Mouse (Mus musculus): ENCODE measurements around the gene Rps24. TPM values are rescaled to one million over a fixed set of nuclear protein-coding genes. Genes with fewer than 3 reads are reported as not detected.
"Not testable (repeated sequence)": the region's sequence is repeated elsewhere in the genome, so short reads cannot be mapped to it uniquely, and the experiment has no call there.

Gene Rps24
- polyA plus RNA-seq (2012; ENCODE audit: insufficient read depth, insufficient read length, missing spikeins) = 1,692 and 1,959 TPM in 2 replicates

DNA sequence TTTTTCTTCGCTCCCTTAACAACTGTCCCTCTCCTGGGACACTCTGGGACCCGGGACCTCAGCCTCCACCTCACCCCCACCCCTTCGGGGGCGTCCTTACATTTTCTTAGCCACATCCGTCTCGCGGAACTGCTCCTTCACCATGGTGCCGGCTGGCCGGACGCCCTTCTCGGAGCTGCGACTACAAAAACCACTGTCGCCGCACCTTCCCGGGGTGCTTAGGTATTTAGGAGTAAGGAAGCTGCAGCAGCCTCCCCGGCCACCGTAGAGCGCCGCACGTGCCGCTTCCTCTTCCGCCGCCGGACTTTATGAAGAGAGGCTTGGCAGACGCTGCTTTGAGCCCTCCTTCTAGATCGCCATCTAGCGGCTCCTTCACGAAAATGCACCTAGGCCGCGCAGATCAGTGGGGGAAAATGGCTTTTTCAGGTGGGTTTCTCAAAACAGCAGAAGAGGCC is at the start of gene Rps24, which contains the start of gene Polr3a:
TSS of gene Rps24 (plus strand) at position 353 of the 455 bp plus-strand sequence.
TSS of gene Polr3a (minus strand) at position 286 of the 455 bp plus-strand sequence.
- 0 out of 2 replicates have a peak within 1 kb of the TSS, but pooled peaks have one; percentile 48 for H3K27ac ChIP-seq (replicated peaks; ENCODE audit: low read depth, low read length)
- peaks cover 8% of the 10 kb centered on the region for H3K4me1 ChIP-seq (ENCODE audit: control insufficient read depth, insufficient read depth, insufficient read length, low read length)
- peak within 1 kb of the TSS; percentile 89 for H3K4me3 ChIP-seq (ENCODE audit: insufficient read depth, low read depth, low read length)

- not testable (repeated sequence) for H3K4me1 ChIP-seq (ENCODE audit: control insufficient read depth, insufficient read depth, insufficient read length, low read length); H3K27ac ChIP-seq (replicated peaks; ENCODE audit: low read depth, low read length); H3K4me3 ChIP-seq (ENCODE audit: insufficient read depth, low read depth, low read length)
These were observed 43.4 kb upstream of the Rps24 start for GRCm38 (mm10) chr14:24443529-24443928.

DNA sequence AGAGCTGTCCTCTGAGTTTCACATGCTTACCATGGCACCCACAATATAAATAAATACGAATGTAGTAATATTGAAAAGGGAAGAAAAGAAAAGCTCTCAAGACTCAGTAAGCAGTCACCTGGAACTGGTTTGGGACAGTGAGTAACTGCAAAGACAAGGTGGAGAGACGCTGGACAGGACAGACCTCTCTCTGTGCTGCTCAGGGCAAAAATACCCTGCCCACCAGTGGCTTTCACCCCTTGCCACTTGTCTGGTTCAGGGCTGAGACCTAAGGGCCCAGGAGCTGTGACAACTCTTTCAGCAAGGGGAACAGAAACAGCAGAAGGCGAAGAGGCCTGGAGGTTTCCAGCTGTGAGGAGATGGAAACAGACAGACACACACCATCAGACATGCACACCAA is 28.7 kb upstream of the Rps24 start:
- H3K4me3 ChIP-seq (ENCODE audit: insufficient read depth, low read depth, low read length) = no peak overlapping the region
- no peaks in the 10 kb centered on the region for H3K4me1 ChIP-seq (ENCODE audit: control insufficient read depth, insufficient read depth, insufficient read length, low read length)
- no peak overlapping the region for H3K27ac ChIP-seq (replicated peaks; ENCODE audit: low read depth, low read length)

GRCm38 (mm10) chr14:24468806-24469205 is 18.1 kb upstream of the Rps24 start:
- no peak overlapping the region for H3K27ac ChIP-seq (replicated peaks; ENCODE audit: low read depth, low read length)
- no peak overlapping the region for H3K4me3 ChIP-seq (ENCODE audit: insufficient read depth, low read depth, low read length)
- no peaks in the 10 kb centered on the region for H3K4me1 ChIP-seq (ENCODE audit: control insufficient read depth, insufficient read depth, insufficient read length, low read length)

GRCm38 (mm10) chr14:24486241-24486767 is 621 bp upstream of the Rps24 start:
- peak overlapping the region; percentile 89 for H3K4me3 ChIP-seq (ENCODE audit: insufficient read depth, low read depth, low read length)
- 0 out of 2 replicates have a peak overlapping the region, but pooled peaks have one; percentile 48 for H3K27ac ChIP-seq (replicated peaks; ENCODE audit: low read depth, low read length)
- peaks cover 8% of the 10 kb centered on the region for H3K4me1 ChIP-seq (ENCODE audit: control insufficient read depth, insufficient read depth, insufficient read length, low read length)

DNA sequence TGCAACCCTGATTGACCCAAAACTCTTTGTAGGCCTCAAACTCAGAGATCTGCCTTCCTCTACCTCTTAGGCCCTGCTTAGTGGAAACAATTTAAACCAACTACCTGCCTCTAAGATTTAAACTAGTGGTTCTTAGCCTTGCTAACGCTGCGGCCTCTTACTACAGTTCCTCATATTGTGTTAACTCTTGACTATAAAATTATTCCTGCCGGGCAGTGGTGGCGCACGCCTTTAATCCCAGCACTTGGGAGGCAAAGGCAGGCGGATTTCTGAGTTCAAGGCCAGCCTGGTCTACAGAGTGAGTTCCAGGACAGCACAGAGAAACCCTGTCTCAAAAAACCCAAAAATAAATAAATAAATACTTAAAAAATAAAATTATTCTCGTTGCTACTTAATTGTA is 2.8 kb downstream of the Rps24 start:
- not testable (repeated sequence) for H3K4me3 ChIP-seq (ENCODE audit: insufficient read depth, low read depth, low read length); H3K27ac ChIP-seq (replicated peaks; ENCODE audit: low read depth, low read length); H3K4me1 ChIP-seq (ENCODE audit: control insufficient read depth, insufficient read depth, insufficient read length, low read length)

- Histone ChIP-seq H3K4me3 (ENCODE audit: insufficient read depth, low read depth, low read length) (peak overlapping the region; percentile 74), H3K4me1 (ENCODE audit: control insufficient read depth, insufficient read depth, insufficient read length, low read length) (peaks cover 5% of the 10 kb centered on the region; the same call in 1 of the 2 replicates), H3K27ac (replicated peaks; ENCODE audit: low read depth, low read length) (peak overlapping the region; percentile 22; the same call in 1 of the 2 replicates)
These were observed 3.7 kb downstream of the Rps24 start for GRCm38 (mm10) chr14:24490468-24491265.

DNA sequence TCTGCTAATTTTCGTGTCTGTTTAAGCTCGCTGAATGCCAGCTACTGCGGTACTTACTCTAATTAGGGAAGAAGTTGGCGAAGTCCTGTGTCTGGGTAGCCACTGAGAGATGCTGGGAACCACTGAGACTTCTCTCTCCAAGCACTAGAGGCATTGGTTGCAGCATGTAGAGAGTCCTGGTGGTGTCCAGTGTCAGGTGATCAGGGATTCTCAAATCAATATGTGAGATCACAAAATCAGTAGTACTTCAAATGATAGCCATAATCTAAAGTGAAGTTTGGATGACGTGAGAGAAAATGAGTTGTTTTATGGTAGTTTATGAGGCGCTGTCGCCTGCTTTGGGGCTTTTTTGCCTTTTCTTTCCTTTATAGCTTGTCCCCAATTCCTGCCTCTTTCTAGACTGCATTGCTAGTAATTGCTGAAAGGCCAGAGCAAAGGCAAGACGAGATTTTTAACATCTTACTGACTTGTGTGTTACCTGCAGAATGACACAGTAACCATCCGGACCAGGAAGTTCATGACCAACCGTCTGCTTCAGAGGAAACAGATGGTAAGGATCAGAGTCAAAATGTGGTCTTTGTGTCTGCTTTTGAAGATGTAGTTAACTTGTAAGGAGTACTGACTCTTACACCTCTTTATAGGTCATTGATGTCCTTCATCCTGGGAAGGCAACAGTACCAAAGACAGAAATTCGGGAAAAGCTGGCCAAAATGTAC is 4.5 kb downstream of the Rps24 start:
- no peak overlapping the region for H3K27ac ChIP-seq (replicated peaks; ENCODE audit: low read depth, low read length)
- H3K4me3 ChIP-seq (ENCODE audit: insufficient read depth, low read depth, low read length) = peak overlapping the region; percentile 74
- H3K4me1 ChIP-seq (ENCODE audit: control insufficient read depth, insufficient read depth, insufficient read length, low read length) = no peaks in the 10 kb centered on the region

DNA sequence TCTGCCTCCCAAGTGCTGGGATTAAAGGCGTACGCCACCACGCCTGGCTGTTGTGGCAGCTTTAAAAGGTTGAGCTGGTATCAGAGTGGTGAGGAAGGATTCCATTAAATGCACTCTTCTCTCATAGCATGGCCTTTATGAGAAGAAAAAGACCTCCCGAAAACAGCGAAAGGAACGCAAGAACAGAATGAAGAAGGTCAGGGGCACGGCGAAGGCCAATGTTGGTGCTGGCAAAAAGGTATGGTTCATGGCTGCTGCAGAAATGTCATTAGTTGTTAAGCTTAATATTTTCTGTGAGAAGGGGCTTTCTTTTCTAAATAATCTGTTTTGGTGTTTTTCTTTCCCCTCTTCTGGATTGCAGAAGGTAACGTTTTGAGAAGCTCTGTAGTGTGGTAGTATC is 6.3 kb downstream of the Rps24 start:
- Histone ChIP-seq H3K27ac (replicated peaks; ENCODE audit: low read depth, low read length) (no peak overlapping the region), H3K4me3 (ENCODE audit: insufficient read depth, low read depth, low read length) (no peak overlapping the region), H3K4me1 (ENCODE audit: control insufficient read depth, insufficient read depth, insufficient read length, low read length) (no peaks in the 10 kb centered on the region)

DNA sequence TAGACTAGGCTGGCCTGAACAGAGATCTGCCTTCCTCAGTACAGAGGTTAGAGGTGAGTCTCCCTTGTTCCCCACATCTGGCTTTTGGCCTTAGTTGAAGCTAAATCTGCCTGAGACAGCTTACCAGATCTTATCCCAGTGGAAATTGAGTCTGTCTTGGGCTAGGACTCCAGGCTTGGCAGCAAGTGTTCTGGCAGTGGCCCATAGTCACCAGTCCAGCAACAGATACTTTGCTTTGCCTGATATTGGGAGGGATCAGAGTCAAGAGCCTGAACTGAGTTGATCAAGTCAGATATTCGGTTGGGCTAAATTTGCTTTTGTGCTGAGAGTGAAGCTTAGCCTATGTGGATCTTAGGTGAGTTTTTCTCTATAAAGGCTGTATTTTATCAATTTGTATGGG is 9.6 kb downstream of the Rps24 start:
- H3K4me1 ChIP-seq (ENCODE audit: control insufficient read depth, insufficient read depth, insufficient read length, low read length) = no peaks in the 10 kb centered on the region
- H3K4me3 ChIP-seq (ENCODE audit: insufficient read depth, low read depth, low read length) = no peak overlapping the region
- H3K27ac ChIP-seq (replicated peaks; ENCODE audit: low read depth, low read length) = no peak overlapping the region

- Histone ChIP-seq H3K27ac (replicated peaks; ENCODE audit: low read depth, low read length) (no peak overlapping the region), H3K4me3 (ENCODE audit: insufficient read depth, low read depth, low read length) (no peak overlapping the region), H3K4me1 (ENCODE audit: control insufficient read depth, insufficient read depth, insufficient read length, low read length) (no peaks in the 10 kb centered on the region)
These were observed 10.5 kb downstream of the Rps24 start for GRCm38 (mm10) chr14:24497443-24497842.

GRCm38 (mm10) chr14:24498561-24499255 is 11.8 kb downstream of the Rps24 start:
- Histone ChIP-seq H3K4me1 (ENCODE audit: control insufficient read depth, insufficient read depth, insufficient read length, low read length) (no peaks in the 10 kb centered on the region), H3K4me3 (ENCODE audit: insufficient read depth, low read depth, low read length) (no peak overlapping the region), H3K27ac (replicated peaks; ENCODE audit: low read depth, low read length) (no peak overlapping the region)

DNA sequence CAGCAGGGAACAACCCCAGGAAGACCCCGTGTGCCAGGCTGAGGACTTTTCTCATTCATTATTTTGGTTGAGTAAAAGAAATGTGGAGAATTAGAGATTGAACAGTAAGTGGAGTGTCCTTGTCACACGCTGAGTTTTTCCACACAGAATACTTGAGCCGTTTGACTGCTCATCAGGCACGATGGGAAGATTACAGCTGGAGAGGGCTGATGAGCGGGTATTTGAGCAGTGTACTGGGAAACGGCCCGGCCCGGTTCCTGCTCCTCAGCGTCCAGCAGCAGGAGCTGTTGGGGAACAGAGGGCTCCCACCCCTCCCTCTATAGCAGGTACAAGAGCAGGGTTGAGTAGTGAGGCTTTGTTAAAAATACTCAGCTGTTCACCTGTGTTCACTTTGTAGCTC is 12.6 kb downstream of the Rps24 start:
- Histone ChIP-seq H3K4me1 (ENCODE audit: control insufficient read depth, insufficient read depth, insufficient read length, low read length) (no peaks in the 10 kb centered on the region), H3K4me3 (ENCODE audit: insufficient read depth, low read depth, low read length) (no peak overlapping the region), H3K27ac (replicated peaks; ENCODE audit: low read depth, low read length) (no peak overlapping the region)

- Histone ChIP-seq H3K4me3 (ENCODE audit: insufficient read depth, low read depth, low read length) (no peak overlapping the region), H3K4me1 (ENCODE audit: control insufficient read depth, insufficient read depth, insufficient read length, low read length) (no peaks in the 10 kb centered on the region), H3K27ac (replicated peaks; ENCODE audit: low read depth, low read length) (no peak overlapping the region)
These were observed 13.3 kb downstream of the Rps24 start for GRCm38 (mm10) chr14:24500091-24500844.

Data from brown adipose tissue, adult 24 weeks (tissue).